Mouse (Mus musculus): ENCODE measurements at regions not wholly inside any gene's neighbourhood (a gene's known extent, or its start where the extent isn't known, plus 50 kb on each side); places are given as distances from the start of the nearest gene placed in this dataset.

GRCm38 (mm10) chr13:82366768-82367167 lies 583.9 kb downstream of the Cetn3 start:
- no peak for DNase-seq

- no peak for DNase-seq
Observed at GRCm38 (mm10) chr13:82371579-82371978, 588.7 kb downstream of the Cetn3 start.

- peak; percentile 48 to 62 for DNase-seq
Observed at GRCm38 (mm10) chr13:82372612-82373011, 589.7 kb downstream of the Cetn3 start.

GRCm38 (mm10) chr13:82392908-82393307 lies 610.0 kb downstream of the Cetn3 start:
- peak; percentile 70 for DNase-seq

GRCm38 (mm10) chr13:82393496-82393895 lies 610.6 kb downstream of the Cetn3 start:
- no peak for DNase-seq

- DNase-seq = no peak
Observed at GRCm38 (mm10) chr13:82413677-82414076, 630.8 kb downstream of the Cetn3 start.

- DNase-seq = no peak
Observed at GRCm38 (mm10) chr13:82420966-82421365, 638.1 kb downstream of the Cetn3 start.

- DNase-seq = no peak
Observed at GRCm38 (mm10) chr13:82423911-82424654, 641.2 kb downstream of the Cetn3 start.

GRCm38 (mm10) chr13:82424732-82425341 lies 642.0 kb downstream of the Cetn3 start:
- no peak for DNase-seq

GRCm38 (mm10) chr13:82432411-82432810 lies 649.5 kb downstream of the Cetn3 start:
- DNase-seq = no peak

GRCm38 (mm10) chr13:82439294-82439693 lies 656.4 kb downstream of the Cetn3 start:
- DNase-seq = no peak

GRCm38 (mm10) chr13:82453650-82454049 lies 670.8 kb downstream of the Cetn3 start:
- DNase-seq = no peak

GRCm38 (mm10) chr13:82483265-82483929 lies 700.5 kb downstream of the Cetn3 start:
- DNase-seq = peak; percentile 18 to 31

- DNase-seq = no peak
Observed at GRCm38 (mm10) chr13:82496606-82497005, 713.7 kb downstream of the Cetn3 start.

GRCm38 (mm10) chr13:82508176-82508575 lies 725.3 kb downstream of the Cetn3 start:
- DNase-seq = no peak

- no peak for DNase-seq
Observed at GRCm38 (mm10) chr13:82509512-82509911, 726.6 kb downstream of the Cetn3 start.
